Mouse (Mus musculus): ENCODE data around the gene Copb1. TPM values are rescaled to one million over a fixed set of nuclear protein-coding genes. Genes with fewer than 3 reads are reported as not detected.

Gene Copb1
- total RNA-seq, 2 experiments from 2014 or later, result 22.0 to 26.8 TPM

DNA sequence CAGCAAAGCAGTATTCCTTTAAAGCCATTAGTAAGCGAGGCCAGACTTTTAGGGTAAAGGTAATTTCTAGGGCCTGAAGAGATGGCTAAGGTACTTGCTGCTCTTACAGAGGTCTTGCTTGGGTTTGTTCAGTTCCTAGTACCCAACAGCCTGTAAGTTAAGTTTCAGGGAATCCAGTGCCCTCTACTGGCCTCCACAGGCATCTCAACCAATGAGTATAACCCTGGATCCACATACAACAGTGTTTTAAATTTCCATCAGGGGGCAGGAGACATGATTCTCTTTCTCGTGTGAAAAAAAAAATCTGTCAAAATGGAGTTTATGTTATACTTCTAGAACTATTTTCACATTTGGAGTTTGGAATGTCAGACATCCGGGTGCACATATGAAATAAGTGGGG is 27.2 kb upstream of the Copb1 start:
- TF ChIP-seq CTCF (IDR thresholded peaks at IDR 0.05), result peak; percentile 63
- no peak for DNase-seq
- Histone ChIP-seq H3K4me3 (no peak overlapping the region), H3K27ac (no peak overlapping the region)
- intact Hi-C loops (cut with DNase I), result no loop called here

- Histone ChIP-seq H3K4me3 (peak within 1 kb of the TSS; percentile 92), H3K27ac (peak within 1 kb of the TSS; percentile 94)
- intact Hi-C loops (cut with DNase I), result loop anchor here (5.0 to 10.0 kb wide), 2 partner anchors 46 to 549 kb away; no protein-coding TSS in a partner anchor
- peak; percentile 97 for DNase-seq
- TF ChIP-seq CTCF (IDR thresholded peaks at IDR 0.05), result peak; percentile 57
Observed at GRCm38 (mm10) chr7:114276005-114276752, 21.7 kb upstream of the Copb1 start, which contains the start of gene Psma1. Gene Psma1, minus strand, starts transcription at chr7:114276118.

DNA sequence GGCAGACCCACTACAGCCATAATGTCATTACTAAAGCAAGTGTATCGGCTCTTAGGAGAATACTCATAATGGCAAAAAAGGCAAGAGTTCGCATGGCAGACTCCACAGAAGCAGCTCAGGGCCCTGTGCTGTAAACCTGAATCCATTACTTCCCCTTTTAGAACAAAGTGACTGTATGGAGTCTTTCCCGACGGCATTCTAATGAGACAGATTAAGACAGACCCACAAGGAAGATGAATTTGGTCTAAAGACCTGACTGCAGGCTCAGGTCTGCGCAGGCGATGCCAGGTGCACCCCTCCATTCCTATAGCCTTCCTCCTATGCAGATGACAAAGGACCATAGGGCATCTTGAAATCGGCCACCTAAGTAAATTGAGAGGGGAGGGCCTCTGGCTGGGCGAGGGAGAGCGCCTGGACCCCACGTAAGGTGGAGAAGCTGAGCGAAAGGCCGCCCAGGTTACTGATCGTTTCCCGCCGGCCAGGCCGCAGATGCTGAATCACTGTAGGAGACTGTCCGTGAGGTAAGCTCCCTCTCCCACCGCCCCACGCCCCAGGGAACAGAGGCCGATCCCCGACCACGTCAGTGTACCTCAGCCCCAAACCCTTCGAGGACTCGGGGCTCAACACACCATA is 21.0 kb upstream of the Copb1 start:
- DNase-seq, result no peak
- intact Hi-C loops (cut with DNase I), result loop anchor here (2.0 to 10.0 kb wide), 3 partner anchors 21 to 549 kb away; partner anchors contain the start of gene Copb1
- Histone ChIP-seq H3K4me3 (peak overlapping the region; percentile 92), H3K27ac (peak overlapping the region; percentile 94)
- TF ChIP-seq CTCF (IDR thresholded peaks at IDR 0.05), result no peak

DNA sequence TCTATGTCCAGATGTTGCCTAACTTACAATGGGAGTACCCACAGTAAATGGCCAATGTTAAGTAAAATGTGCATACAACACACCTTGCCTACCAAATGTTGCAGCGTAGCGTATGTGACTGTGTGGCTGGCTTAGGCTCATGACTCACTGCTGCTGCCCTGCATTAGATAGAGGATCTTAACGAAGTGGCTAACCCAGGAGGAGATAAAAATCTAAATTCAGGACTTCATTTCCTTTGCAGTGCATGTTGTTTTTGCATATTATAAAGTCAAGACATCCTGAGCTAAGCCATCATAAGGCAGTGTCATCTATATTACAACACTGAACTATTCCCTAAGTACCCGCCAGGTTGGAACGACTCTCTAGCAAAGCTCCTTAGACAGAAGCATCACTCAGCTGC is 13.9 kb upstream of the Copb1 start:
- H3K27ac ChIP-seq, result no peak overlapping the region
- intact Hi-C loops (cut with DNase I), result no loop called here
- H3K4me3 ChIP-seq, result no peak overlapping the region
- TF ChIP-seq CTCF (IDR thresholded peaks at IDR 0.05), result no peak
- DNase-seq, result no peak

DNA sequence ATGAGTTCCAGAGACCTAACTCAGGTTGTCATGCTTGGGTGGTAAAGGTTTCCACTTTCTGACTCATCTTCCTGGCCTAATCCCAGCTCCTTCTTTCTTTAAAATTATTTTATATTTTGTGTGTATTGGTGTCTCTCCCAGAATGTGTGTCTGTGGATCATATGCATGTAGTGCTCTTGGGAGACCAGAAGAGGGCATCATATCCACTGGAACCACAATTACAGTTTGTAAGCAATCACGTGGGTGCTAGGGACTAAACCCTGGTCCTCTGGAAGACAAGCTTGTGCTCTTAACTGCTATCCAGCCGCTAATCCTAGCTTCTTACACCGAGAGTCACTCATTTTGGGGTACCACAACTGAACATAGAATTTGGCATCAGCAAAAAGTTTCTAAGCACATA is 2.8 kb downstream of the Copb1 start:
- intact Hi-C loops (cut with DNase I), result no loop called here

GRCm38 (mm10) chr7:114233980-114234379 is 20.5 kb downstream of the Copb1 start:
- no peak overlapping the region for H3K4me3 ChIP-seq
- H3K27ac ChIP-seq, result no peak overlapping the region
- DNase-seq, result no peak
- TF ChIP-seq CTCF (IDR thresholded peaks at IDR 0.05), result no peak
- intact Hi-C loops (cut with DNase I), result no loop called here

More for the DNA sequence above, 2.8 kb downstream of the Copb1 start:
- TF ChIP-seq CTCF (IDR thresholded peaks at IDR 0.05), result peak; percentile 39; the same call in 1 of the 2 replicates
- Histone ChIP-seq H3K4me3 (no peak overlapping the region), H3K27ac (no peak overlapping the region)
- no peak for DNase-seq

GRCm38 (mm10) chr7:114232982-114233381 is 21.5 kb downstream of the Copb1 start:
- Histone ChIP-seq H3K27ac (no peak overlapping the region), H3K4me3 (no peak overlapping the region)
- no peak for DNase-seq
- no peak for TF ChIP-seq CTCF (IDR thresholded peaks at IDR 0.05)
- intact Hi-C loops (cut with DNase I), result no loop called here

- H3K4me3 ChIP-seq, result no peak overlapping the region
- no peak overlapping the region for H3K27ac ChIP-seq
- intact Hi-C loops (cut with DNase I), result no loop called here
- DNase-seq, result no peak
- no peak for TF ChIP-seq CTCF (IDR thresholded peaks at IDR 0.05)
Observed at GRCm38 (mm10) chr7:114231857-114232256, 22.7 kb downstream of the Copb1 start.

DNA sequence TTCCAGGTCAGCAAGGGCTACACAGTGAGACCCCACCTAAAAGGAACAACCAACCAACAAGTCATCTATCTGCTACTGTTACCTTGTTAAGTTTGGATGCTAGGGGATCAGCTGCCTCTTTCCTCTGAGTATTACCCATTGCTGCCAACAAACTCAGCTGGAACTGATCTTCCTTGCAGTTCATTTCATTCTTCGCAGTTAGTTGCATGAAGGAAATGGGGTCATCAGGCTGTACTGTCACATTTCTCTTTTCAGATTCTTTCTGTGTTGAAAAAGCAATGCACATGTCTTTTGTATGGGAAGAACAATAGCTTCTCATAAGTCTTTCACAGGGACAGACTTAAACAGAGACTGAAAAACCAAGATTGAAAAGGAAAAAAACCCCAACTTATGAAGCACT is 28.0 kb downstream of the Copb1 start:
- TF ChIP-seq CTCF (IDR thresholded peaks at IDR 0.05), result no peak
- intact Hi-C loops (cut with DNase I), result no loop called here
- no peak for DNase-seq
- H3K27ac ChIP-seq, result no peak overlapping the region
- no peak overlapping the region for H3K4me3 ChIP-seq

GRCm38 (mm10) chr7:114220433-114220832 is 34.1 kb downstream of the Copb1 start:
- DNase-seq, result no peak
- intact Hi-C loops (cut with DNase I), result no loop called here
- Histone ChIP-seq H3K4me3 (no peak overlapping the region), H3K27ac (no peak overlapping the region)
- no peak for TF ChIP-seq CTCF (IDR thresholded peaks at IDR 0.05)

- intact Hi-C loops (cut with DNase I), result no loop called here
- Histone ChIP-seq H3K4me3 (no peak overlapping the region), H3K27ac (no peak overlapping the region)
- DNase-seq, result no peak
- TF ChIP-seq CTCF (IDR thresholded peaks at IDR 0.05), result no peak
Observed at GRCm38 (mm10) chr7:114216908-114217307, 37.6 kb downstream of the Copb1 start.

DNA sequence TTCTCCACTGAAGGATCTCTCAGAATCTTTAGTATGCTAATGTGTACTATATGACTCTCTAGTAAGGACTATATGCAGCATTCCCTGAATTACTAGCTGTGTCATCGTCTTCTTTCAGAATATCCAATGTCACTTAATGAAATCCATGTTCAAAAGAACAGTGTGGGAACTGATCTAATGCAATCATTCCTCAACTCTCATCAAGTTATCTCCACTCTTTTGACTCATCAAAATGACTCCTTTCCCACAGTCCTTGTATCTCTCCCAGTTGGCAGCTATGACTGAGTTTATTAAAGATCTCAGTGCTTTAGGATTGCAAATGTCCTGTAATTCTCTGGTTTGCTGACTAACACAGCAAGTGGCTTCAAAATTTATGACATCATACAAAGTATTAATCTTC is 40.1 kb downstream of the Copb1 start:
- DNase-seq, result no peak
- Histone ChIP-seq H3K27ac (no peak overlapping the region; the same call in 1 of the 2 replicates), H3K4me3 (no peak overlapping the region)
- intact Hi-C loops (cut with DNase I), result loop anchor here (5.0 kb wide), 1 partner anchor 97 kb away; the partner anchor contains the start of gene Rras2
- TF ChIP-seq CTCF (IDR thresholded peaks at IDR 0.05), result no peak

GRCm38 (mm10) chr7:114213537-114213936 is 41.0 kb downstream of the Copb1 start:
- intact Hi-C loops (cut with DNase I), result loop anchor here (1.0 to 5.0 kb wide), 2 partner anchors 96 to 147 kb away; partner anchors contain the start of gene Rras2
- H3K27ac ChIP-seq, result no peak overlapping the region
- peak; percentile 73 for TF ChIP-seq CTCF (IDR thresholded peaks at IDR 0.05)
- no peak for DNase-seq
- no peak overlapping the region for H3K4me3 ChIP-seq

Data from gastrocnemius, adult 2 months (tissue).